21 mouse cellular contexts compared by ENCODE assay signal in the genomic region with DNA sequence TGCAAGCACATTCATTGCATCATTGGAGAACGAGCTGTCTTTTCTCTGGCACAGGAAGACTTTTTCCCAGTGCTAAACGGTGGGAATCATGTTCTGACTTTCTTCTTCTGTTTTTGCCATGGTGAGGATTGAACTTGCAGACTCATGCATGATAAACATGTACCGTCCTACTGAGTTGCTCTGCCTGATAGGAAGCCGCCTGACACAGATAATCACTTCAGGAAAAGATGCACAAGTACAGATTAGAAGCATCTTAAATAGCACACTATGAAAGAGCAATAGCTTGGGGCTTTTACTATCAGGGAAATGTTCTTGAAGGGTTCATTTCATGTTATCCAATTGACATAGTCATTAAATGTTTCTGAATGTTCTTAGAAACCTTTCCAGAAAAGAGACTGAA. TPM values are rescaled to one million over a fixed set of nuclear protein-coding genes. Genes with fewer than 3 reads are reported as not detected.
DNase-seq lines count a peak whose midpoint lies in the region; ATAC-seq and TF ChIP-seq lines count a peak whose summit lies in the region.
"Had no signal": no experiment of that assay in that cellular context is flagged by ENCODE, and none has a peak within 500 bp of the region (broad histone marks: within the 10 kb centered on the region; RNA-seq: fewer than 3 reads in every experiment).

No protein-coding gene starts in this region.

- H3K9me3 ChIP-seq in liver, embryonic 13.5 days (replicated peaks) = no peaks in the 10 kb centered on the region
- H3K9me3 ChIP-seq in liver, embryonic 11.5 days (ENCODE audit: control insufficient read depth, low read length) = no peaks in the 10 kb centered on the region
- no peaks in the 10 kb centered on the region for H3K9me3 ChIP-seq in MEL (replicated peaks; ENCODE audit: insufficient read depth, low read length)
- H3K9me3 ChIP-seq: embryonic facial prominence, embryonic 10.5 days; embryonic facial prominence, embryonic 13.5 days; forebrain, embryonic 12.5 days; forebrain, embryonic 15.5 days; hindbrain, embryonic 13.5 days had no signal

- H3K4me1 ChIP-seq in liver, embryonic 13.5 days (replicated peaks) = no peaks in the 10 kb centered on the region; the same call in 1 of the 2 replicates
- H3K4me1 ChIP-seq in liver, embryonic 11.5 days (replicated peaks; ENCODE audit: control insufficient read depth, insufficient read depth, low read length) = no peaks in the 10 kb centered on the region
- H3K4me1 ChIP-seq in MEL (ENCODE audit: control insufficient read depth in 1 of 2, insufficient read depth in 2 of 2, low read length in 2 of 2) = no peaks in the 10 kb centered on the region
- H3K4me1 ChIP-seq: embryonic facial prominence, embryonic 10.5 days; embryonic facial prominence, embryonic 13.5 days; forebrain, embryonic 12.5 days; forebrain, embryonic 15.5 days; hindbrain, embryonic 13.5 days had no signal

- no peak overlapping the region for H3K4me3 ChIP-seq in liver, embryonic 13.5 days (replicated peaks)
- no peak overlapping the region for H3K4me3 ChIP-seq in liver, embryonic 11.5 days (ENCODE audit: low read depth, low read length)
- no peak overlapping the region for H3K4me3 ChIP-seq in MEL (ENCODE audit: control insufficient read depth in 1 of 2, insufficient read depth in 1 of 2, low read depth in 2 of 2, low read length in 2 of 2)
- H3K4me3 ChIP-seq: embryonic facial prominence, embryonic 10.5 days; embryonic facial prominence, embryonic 13.5 days; erythroblast, embryonic 14.5 days; forebrain, embryonic 12.5 days; forebrain, embryonic 15.5 days; hindbrain, embryonic 13.5 days had no signal

- H3K4me2 ChIP-seq in liver, embryonic 13.5 days = no peak overlapping the region
- H3K4me2 ChIP-seq in liver, embryonic 11.5 days = no peak overlapping the region
- H3K4me2 ChIP-seq: embryonic facial prominence, embryonic 13.5 days; forebrain, embryonic 12.5 days; forebrain, embryonic 15.5 days; heart, embryonic 11.5 days; hindbrain, embryonic 13.5 days had no signal

- no peak overlapping the region for H3K9ac ChIP-seq in liver, embryonic 13.5 days
- H3K9ac ChIP-seq in liver, embryonic 11.5 days (ENCODE audit: low read depth, low read length) = no peak overlapping the region
- no peak overlapping the region for H3K9ac ChIP-seq in MEL (ENCODE audit: control insufficient read depth, low read depth, low read length, poor library complexity, severe bottlenecking)
- H3K9ac ChIP-seq: embryonic facial prominence, embryonic 13.5 days; forebrain, embryonic 12.5 days; forebrain, embryonic 15.5 days; hindbrain, embryonic 13.5 days had no signal

- DNase-seq in liver, embryonic 13.5 days = no peak
- DNase-seq in liver, embryonic 11.5 days (ENCODE audit: low spot score) = no peak
- DNase-seq in MEL (ENCODE audit: low read depth, low spot score) (peak; percentile 14), adipocyte (ENCODE audit: low spot score) (peak; percentile 6)
- DNase-seq in urinary bladder, postnatal 14 days (ENCODE audit: low spot score) = no peak
- no peak for DNase-seq in layer of hippocampus, adult 9-11 months
- DNase-seq: adrenal gland, adult 8-10 months; adrenal gland, postnatal 25 days; cerebellum, adult 11-12 months; cerebellum, adult 8-10 months; cerebellum, postnatal 10 days; cerebellum, postnatal 36 days; embryo, embryonic 11 days; heart, adult 11 months had no signal

- H3K27ac ChIP-seq in liver, embryonic 13.5 days = no peak overlapping the region
- no peak overlapping the region for H3K27ac ChIP-seq in liver, embryonic 11.5 days (ENCODE audit: low read depth, low read length)
- no peak overlapping the region for H3K27ac ChIP-seq in MEL (ENCODE audit: control insufficient read depth, low read depth, low read length)
- H3K27ac ChIP-seq: embryonic facial prominence, embryonic 10.5 days; embryonic facial prominence, embryonic 13.5 days; forebrain, embryonic 12.5 days; forebrain, embryonic 15.5 days; hindbrain, embryonic 13.5 days had no signal

- no peaks in the 10 kb centered on the region for H3K27me3 ChIP-seq in liver, embryonic 13.5 days
- H3K27me3 ChIP-seq in liver, embryonic 11.5 days (replicated peaks; ENCODE audit: control insufficient read depth, insufficient read depth, low read length) = no peaks in the 10 kb centered on the region
- no peaks in the 10 kb centered on the region for H3K27me3 ChIP-seq in MEL (ENCODE audit: control insufficient read depth in 1 of 2, insufficient read depth in 2 of 2, low read length in 2 of 2)
- H3K27me3 ChIP-seq: embryonic facial prominence, embryonic 13.5 days; forebrain, embryonic 12.5 days; forebrain, embryonic 15.5 days; hindbrain, embryonic 13.5 days had no signal

- no peaks in the 10 kb centered on the region for H3K36me3 ChIP-seq in liver, embryonic 13.5 days
- no peaks in the 10 kb centered on the region for H3K36me3 ChIP-seq in liver, embryonic 11.5 days (ENCODE audit: control insufficient read depth, insufficient read depth, low read length)
- H3K36me3 ChIP-seq in MEL (ENCODE audit: control insufficient read depth in 1 of 2, insufficient read depth in 2 of 2, low read length in 2 of 2) = no peaks in the 10 kb centered on the region
- H3K36me3 ChIP-seq: embryonic facial prominence, embryonic 10.5 days; embryonic facial prominence, embryonic 13.5 days; forebrain, embryonic 12.5 days; forebrain, embryonic 15.5 days; hindbrain, embryonic 13.5 days had no signal

- TF ChIP-seq CTCF in MEL (IDR thresholded peaks at IDR 0.05 in 2 of 3, conservative IDR thresholded peaks at IDR 0.05 in 1 of 3; ENCODE audit: control insufficient read depth in 1 of 3, insufficient read depth in 1 of 3, low read depth in 2 of 3, low read length in 3 of 3, poor library complexity in 1 of 3, severe bottlenecking in 1 of 3) = no peak

- peak; percentile 46 to 65 for TF ChIP-seq EP300 in MEL (IDR thresholded peaks at IDR 0.05; ENCODE audit: low read depth in 1 of 2, low read length in 2 of 2)

- no peak for TF ChIP-seq POLR2A in MEL (IDR thresholded peaks at IDR 0.05; ENCODE audit: control insufficient read depth in 1 of 2, insufficient read depth in 1 of 2, low read depth in 1 of 2, low read length in 2 of 2, poor library complexity in 1 of 2)

- ATAC-seq in liver, embryonic 13.5 days (ENCODE audit: low read depth) = peak; percentile 68; the same call in 1 of the 2 replicates
- no peak; the same call in 1 of the 2 replicates for ATAC-seq in liver, embryonic 11.5 days (replicated peaks; ENCODE audit: low FRiP score)
- ATAC-seq: forebrain, embryonic 15.5 days had no signal

- no peaks in the 10 kb centered on the region for H3K79me2 ChIP-seq in MEL (ENCODE audit: control insufficient read depth, insufficient read depth, low read length, poor library complexity)

- TF ChIP-seq RAD21 in MEL (IDR thresholded peaks at IDR 0.05; ENCODE audit: low read depth, low read length) = no peak

- WGBS in liver, embryonic 13.5 days (ENCODE audit: insufficient replicate concordance) = 27% methylated on average over 4 of the region's 4 CpGs
- WGBS in liver, embryonic 11.5 days = 55% methylated on average over 4 of the region's 4 CpGs

TF ChIP-seq in MEL, 35 proteins besides CTCF, POLR2A, EP300 and RAD21:
- TF ChIP-seq USF2 (IDR thresholded peaks at IDR 0.05; ENCODE audit: borderline replicate concordance in 1 of 2, insufficient read depth in 1 of 2, low read depth in 1 of 2, low read length in 2 of 2) = no peak
- peak; percentile 61 for TF ChIP-seq GATA1 (IDR thresholded peaks at IDR 0.05; ENCODE audit: low read depth, low read length)
- no peak for TF ChIP-seq UBTF (IDR thresholded peaks at IDR 0.05; ENCODE audit: borderline replicate concordance, insufficient read depth, low read depth, low read length)
- no peak for TF ChIP-seq ZC3H11A (IDR thresholded peaks at IDR 0.05; ENCODE audit: low read depth, low read length)
- TF ChIP-seq ZNF384 (IDR thresholded peaks at IDR 0.05; ENCODE audit: low read depth, low read length) = no peak
- TF ChIP-seq TCF12 (IDR thresholded peaks at IDR 0.05; ENCODE audit: low read depth, low read length) = peak; percentile 75; the same call in 1 of the 2 replicates
- TF ChIP-seq ELF1 (IDR thresholded peaks at IDR 0.05; ENCODE audit: low read depth, low read length) = no peak
- TF ChIP-seq TAL1 (IDR thresholded peaks at IDR 0.05; ENCODE audit: low read length) = no peak

RNA-seq across cellular contexts. Expression of a gene that starts 46.6 kb away (rescaled TPM):
- 25.9 and 26.5 TPM in 2 replicates for polyA plus RNA-seq in liver, embryonic 13.5 days (2015; fragmentation: Nextera tagmentation; extraction: Ambion mirVana)
- 59.2 and 63.3 TPM in 2 replicates for polyA plus RNA-seq in liver, embryonic 11.5 days (2014; fragmentation: Nextera tagmentation; extraction: Ambion mirVana)
- 41.0 and 51.6 TPM in 2 replicates for total RNA-seq in MEL (2012; rRNA removed)
- polyA plus RNA-seq in MEL (2012; ENCODE audit: insufficient read depth in 1 of 2, insufficient read length in 2 of 2, low read depth in 1 of 2, low replicate concordance in 2 of 2, missing spikeins in 1 of 2) = 10 to 100 TPM in 1 of 2 experiments, not detected in 1; 40.5 TPM
- polyA plus RNA-seq: erythroblast, embryonic 14.5 days had no signal

Comparison
In these comparisons a context has a peak if more than half of its experiments do, and no peak if none do; other contexts are left out.
1. DNase-seq: peak in MEL (single experiment) and adipocyte (single experiment); none in liver, embryonic 13.5 days (single experiment), liver, embryonic 11.5 days (single experiment), urinary bladder, postnatal 14 days (single experiment) and layer of hippocampus, adult 9-11 months (single experiment).